Mouse (Mus musculus): ENCODE measurements around the gene Magi1. TPM values are rescaled to one million over a fixed set of nuclear protein-coding genes. Genes with fewer than 3 reads are reported as not detected.
A peak's percentile ranks its signal among the peaks of the same experiment; 100 is the strongest.

Gene Magi1
- polyA plus RNA-seq, 1 experiment from 2014 or later, result 19.4 TPM

DNA sequence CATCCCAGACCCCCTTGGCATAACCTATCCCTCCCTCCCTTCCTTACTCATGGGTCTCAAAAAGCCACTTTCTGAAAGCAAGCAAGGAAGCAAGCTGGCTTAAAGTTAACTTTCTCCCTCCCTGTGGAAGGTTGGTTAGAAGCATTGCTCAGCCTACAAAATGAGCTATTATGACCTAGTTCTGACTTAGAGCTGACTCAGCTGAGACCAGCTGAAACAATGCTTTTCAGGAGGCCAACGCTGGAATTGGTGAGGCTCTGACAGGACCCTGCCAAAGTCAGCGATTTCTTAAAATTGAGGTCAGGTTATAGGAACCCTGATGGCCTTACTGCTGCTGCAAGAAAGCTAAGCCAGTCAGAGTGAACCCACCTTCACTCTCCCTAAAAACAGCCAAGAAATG is 386.2 kb downstream of the Magi1 start:
- peaks cover 19% of the 10 kb centered on the region for H3K4me1 ChIP-seq
- H3K27me3 ChIP-seq (ENCODE audit: low read depth, poor library complexity, severe bottlenecking), result no peaks in the 10 kb centered on the region
- no peak overlapping the region for H3K27ac ChIP-seq (replicated peaks)
- WGBS, result 83% methylated on average over 2 of the region's 2 CpGs
- DNase-seq (ENCODE audit: low spot score), result no peak
- H3K4me3 ChIP-seq, result no peak overlapping the region
- H3K36me3 ChIP-seq, result 0 out of 2 replicates have a peak, but pooled peaks cover 5% of the 10 kb centered on the region
- H3K9me3 ChIP-seq (replicated peaks), result no peaks in the 10 kb centered on the region

GRCm38 (mm10) chr6:93895721-93896120 is 388.0 kb downstream of the Magi1 start:
- WGBS, result 64% methylated on average over 2 of the region's 2 CpGs
- no peak overlapping the region for H3K4me3 ChIP-seq

DNA sequence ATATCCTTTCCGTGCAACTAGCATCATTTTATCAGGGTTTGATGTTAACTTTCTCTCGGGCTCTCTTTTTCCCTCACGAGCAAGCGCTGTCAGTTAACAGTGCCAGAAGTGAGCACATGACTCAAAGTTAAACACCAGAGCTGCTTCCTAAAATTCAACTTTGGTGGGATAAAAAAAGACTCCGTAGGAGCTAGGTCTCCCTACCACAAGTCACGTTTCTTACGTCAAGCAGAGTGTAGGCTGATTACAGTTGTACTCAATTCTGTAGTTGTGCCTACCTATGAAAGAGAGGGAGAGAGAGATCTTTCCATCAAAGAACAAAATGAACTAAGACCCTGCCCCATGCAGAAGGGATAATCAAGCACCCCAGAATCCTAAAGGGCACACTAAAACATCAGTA is 389.8 kb downstream of the Magi1 start:
- no peak for DNase-seq (ENCODE audit: low spot score)
- H3K36me3 ChIP-seq, result peaks cover 13% of the 10 kb centered on the region
- no peaks in the 10 kb centered on the region for H3K9me3 ChIP-seq (replicated peaks)
- H3K27me3 ChIP-seq (ENCODE audit: low read depth, poor library complexity, severe bottlenecking), result no peaks in the 10 kb centered on the region
- no peak overlapping the region for H3K4me3 ChIP-seq
- peaks cover 22% of the 10 kb centered on the region for H3K4me1 ChIP-seq
- 88% methylated on average over 7 of the region's 7 CpGs for WGBS
- no peak overlapping the region for H3K27ac ChIP-seq (replicated peaks)

More at GRCm38 (mm10) chr6:93895721-93896120, 388.0 kb downstream of the Magi1 start:
- DNase-seq (ENCODE audit: low spot score), result no peak
- Histone ChIP-seq H3K27me3 (ENCODE audit: low read depth, poor library complexity, severe bottlenecking) (no peaks in the 10 kb centered on the region), H3K9me3 (replicated peaks) (no peaks in the 10 kb centered on the region), H3K36me3 (peaks cover 5% of the 10 kb centered on the region), H3K4me1 (peaks cover 22% of the 10 kb centered on the region), H3K27ac (replicated peaks) (no peak overlapping the region)

- peak; percentile 30 for DNase-seq (ENCODE audit: low spot score)
- Histone ChIP-seq H3K9me3 (replicated peaks) (no peaks in the 10 kb centered on the region), H3K27ac (replicated peaks) (no peak overlapping the region), H3K4me3 (no peak overlapping the region), H3K4me1 (peaks cover 22% of the 10 kb centered on the region), H3K36me3 (peaks cover 13% of the 10 kb centered on the region), H3K27me3 (ENCODE audit: low read depth, poor library complexity, severe bottlenecking) (no peaks in the 10 kb centered on the region)
- WGBS, result 20% methylated on average over 5 of the region's 5 CpGs
These were observed 390.8 kb downstream of the Magi1 start for GRCm38 (mm10) chr6:93892922-93893321.

DNA sequence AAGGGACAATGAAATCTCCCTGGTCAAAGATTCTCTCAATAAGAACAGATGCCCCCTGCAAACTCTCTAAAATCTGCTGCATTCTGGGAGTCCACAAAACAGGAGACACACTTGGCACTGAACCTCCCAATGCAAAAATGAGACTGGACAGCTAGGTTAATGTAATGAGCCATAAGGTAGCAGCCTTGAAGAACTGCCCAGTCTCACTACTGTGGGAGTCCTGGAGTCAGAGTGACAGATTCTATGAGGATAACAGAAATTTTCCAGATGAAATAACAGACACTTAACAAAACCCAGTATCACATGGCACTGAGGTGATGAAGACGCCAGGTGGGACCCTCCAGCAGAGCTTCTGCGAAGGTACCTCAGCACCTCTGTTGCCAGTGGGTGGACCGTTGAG is 393.7 kb downstream of the Magi1 start:
- 96% methylated on average over 3 of the region's 3 CpGs for WGBS
- DNase-seq (ENCODE audit: low spot score), result no peak
- H3K36me3 ChIP-seq, result peaks cover 13% of the 10 kb centered on the region
- H3K4me3 ChIP-seq, result no peak overlapping the region
- H3K9me3 ChIP-seq (replicated peaks), result no peaks in the 10 kb centered on the region
- H3K27me3 ChIP-seq (ENCODE audit: low read depth, poor library complexity, severe bottlenecking), result no peaks in the 10 kb centered on the region
- no peak overlapping the region for H3K27ac ChIP-seq (replicated peaks)
- H3K4me1 ChIP-seq, result peaks cover 17% of the 10 kb centered on the region

DNA sequence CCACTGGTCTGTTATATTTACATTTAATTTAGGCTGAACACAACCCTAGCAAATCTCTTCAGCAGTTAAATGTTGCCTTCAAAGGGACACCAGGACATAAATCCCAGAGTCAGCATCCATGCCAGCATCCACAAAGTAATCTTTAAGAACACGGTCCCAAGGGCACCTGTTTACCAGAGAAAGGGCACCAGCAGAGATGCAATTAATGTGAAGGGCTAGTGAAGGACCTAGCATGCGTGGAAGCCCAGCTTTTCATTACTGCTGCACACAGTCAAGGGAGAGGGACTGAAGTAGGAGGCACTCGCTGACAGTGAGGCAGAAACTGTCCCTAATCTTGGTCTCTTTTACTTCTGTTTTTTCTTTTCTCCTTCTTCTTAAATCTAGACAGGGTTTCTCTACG is 406.4 kb downstream of the Magi1 start:
- no peaks in the 10 kb centered on the region for H3K9me3 ChIP-seq (replicated peaks)
- no peak for DNase-seq (ENCODE audit: low spot score)
- no peak overlapping the region for H3K4me3 ChIP-seq
- H3K36me3 ChIP-seq, result 0 out of 2 replicates have a peak, but pooled peaks cover 7% of the 10 kb centered on the region
- 73% methylated on average over 4 of the region's 4 CpGs for WGBS
- H3K27me3 ChIP-seq (ENCODE audit: low read depth, poor library complexity, severe bottlenecking), result no peaks in the 10 kb centered on the region
- no peak overlapping the region for H3K27ac ChIP-seq (replicated peaks)
- H3K4me1 ChIP-seq, result peaks cover 14% of the 10 kb centered on the region

DNA sequence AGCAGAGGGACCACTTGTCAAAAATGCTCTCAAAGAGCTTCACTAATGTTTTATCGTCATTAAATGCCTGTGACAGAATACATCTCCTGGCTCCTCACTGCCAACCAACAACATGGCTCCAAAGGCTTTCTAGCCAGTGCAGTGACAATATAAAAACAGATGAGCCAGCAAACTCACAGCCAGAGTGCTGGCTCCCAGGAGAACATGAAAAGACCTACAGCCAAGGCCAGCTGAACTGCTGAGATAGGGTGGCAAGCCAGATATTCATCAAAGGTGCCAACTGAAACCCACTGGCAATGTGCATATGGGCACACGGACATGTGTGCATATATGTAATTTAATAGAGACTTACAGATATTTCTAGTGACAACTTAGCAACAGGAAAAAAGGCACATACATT is 408.8 kb downstream of the Magi1 start:
- Histone ChIP-seq H3K27ac (replicated peaks) (no peak overlapping the region), H3K27me3 (ENCODE audit: low read depth, poor library complexity, severe bottlenecking) (no peaks in the 10 kb centered on the region), H3K4me1 (peaks cover 14% of the 10 kb centered on the region), H3K4me3 (no peak overlapping the region), H3K36me3 (0 out of 2 replicates have a peak, but pooled peaks cover 7% of the 10 kb centered on the region), H3K9me3 (replicated peaks) (no peaks in the 10 kb centered on the region)
- DNase-seq (ENCODE audit: low spot score), result no peak
- WGBS, result 96% methylated on average over 2 of the region's 2 CpGs

DNA sequence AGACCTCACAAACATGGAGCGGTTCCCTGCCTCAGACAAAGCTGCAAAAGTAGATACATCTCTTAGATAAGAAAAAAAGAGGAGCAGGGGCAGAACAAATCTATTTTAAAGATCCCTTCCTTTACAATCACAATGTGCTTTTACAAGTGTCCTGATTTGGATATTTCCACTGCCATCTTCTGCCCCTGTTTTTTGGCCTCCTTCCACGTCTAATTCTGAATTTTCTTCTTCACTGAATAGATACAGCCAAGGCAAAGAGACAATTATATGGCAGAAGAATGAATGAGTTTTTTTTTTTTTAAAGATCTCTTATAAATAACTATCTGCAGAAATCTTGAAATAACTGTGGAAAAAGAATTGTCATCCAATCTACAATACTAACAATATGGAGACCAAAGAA is 409.3 kb downstream of the Magi1 start:
- H3K9me3 ChIP-seq (replicated peaks), result no peaks in the 10 kb centered on the region
- 93% methylated on average over 2 of the region's 2 CpGs for WGBS
- H3K36me3 ChIP-seq, result 0 out of 2 replicates have a peak, but pooled peaks cover 7% of the 10 kb centered on the region
- H3K27ac ChIP-seq (replicated peaks), result no peak overlapping the region
- DNase-seq (ENCODE audit: low spot score), result no peak
- H3K4me3 ChIP-seq, result no peak overlapping the region
- H3K27me3 ChIP-seq (ENCODE audit: low read depth, poor library complexity, severe bottlenecking), result no peaks in the 10 kb centered on the region
- H3K4me1 ChIP-seq, result peaks cover 14% of the 10 kb centered on the region

GRCm38 (mm10) chr6:93873536-93873935 is 410.2 kb downstream of the Magi1 start:
- H3K27me3 ChIP-seq (ENCODE audit: low read depth, poor library complexity, severe bottlenecking), result no peaks in the 10 kb centered on the region
- no peak overlapping the region for H3K27ac ChIP-seq (replicated peaks)
- 0 out of 2 replicates have a peak, but pooled peaks cover 7% of the 10 kb centered on the region for H3K36me3 ChIP-seq

GRCm38 (mm10) chr6:93871516-93871915 is 412.2 kb downstream of the Magi1 start:
- WGBS, result 84% methylated on average over 4 of the region's 4 CpGs
- H3K9me3 ChIP-seq (replicated peaks), result no peaks in the 10 kb centered on the region
- peaks cover 6% of the 10 kb centered on the region; the same call in 1 of the 2 replicates for H3K4me1 ChIP-seq
- no peaks in the 10 kb centered on the region for H3K27me3 ChIP-seq (ENCODE audit: low read depth, poor library complexity, severe bottlenecking)
- no peak overlapping the region for H3K27ac ChIP-seq (replicated peaks)
- no peak for DNase-seq (ENCODE audit: low spot score)
- H3K4me3 ChIP-seq, result no peak overlapping the region
- 0 out of 2 replicates have a peak, but pooled peaks cover 7% of the 10 kb centered on the region for H3K36me3 ChIP-seq

More at GRCm38 (mm10) chr6:93873536-93873935, 410.2 kb downstream of the Magi1 start:
- Histone ChIP-seq H3K4me3 (no peak overlapping the region), H3K4me1 (peaks cover 14% of the 10 kb centered on the region), H3K9me3 (replicated peaks) (no peaks in the 10 kb centered on the region)
- WGBS, result 24% methylated on average over 1 of the region's 1 CpGs
- DNase-seq (ENCODE audit: low spot score), result no peak

DNA sequence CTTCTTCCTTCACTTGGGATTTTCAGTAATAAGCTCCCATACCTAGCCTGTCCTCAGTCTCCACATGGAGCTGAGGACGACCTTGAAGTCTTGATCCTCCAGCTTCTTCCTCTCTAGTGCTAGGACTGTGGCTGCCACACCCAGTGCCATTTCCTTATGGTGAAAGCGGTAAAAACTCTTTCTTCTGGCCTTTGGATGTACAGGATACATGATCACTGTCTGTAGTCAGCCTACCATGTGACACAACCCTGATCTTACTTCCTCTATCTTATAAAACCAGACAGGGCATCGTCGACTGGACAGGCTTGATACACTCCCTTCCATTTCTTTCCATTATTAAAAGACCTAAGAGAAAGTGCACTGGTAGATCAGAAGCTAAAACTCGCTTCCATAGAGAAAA is 413.7 kb downstream of the Magi1 start:
- WGBS, result 82% methylated on average over 5 of the region's 5 CpGs
- no peaks in the 10 kb centered on the region for H3K27me3 ChIP-seq (ENCODE audit: low read depth, poor library complexity, severe bottlenecking)
- H3K4me3 ChIP-seq, result no peak overlapping the region
- H3K36me3 ChIP-seq, result 0 out of 2 replicates have a peak, but pooled peaks cover 7% of the 10 kb centered on the region
- no peaks in the 10 kb centered on the region for H3K9me3 ChIP-seq (replicated peaks)
- no peak overlapping the region for H3K27ac ChIP-seq (replicated peaks)
- H3K4me1 ChIP-seq, result peaks cover 6% of the 10 kb centered on the region; the same call in 1 of the 2 replicates
- DNase-seq (ENCODE audit: low spot score), result no peak

DNA sequence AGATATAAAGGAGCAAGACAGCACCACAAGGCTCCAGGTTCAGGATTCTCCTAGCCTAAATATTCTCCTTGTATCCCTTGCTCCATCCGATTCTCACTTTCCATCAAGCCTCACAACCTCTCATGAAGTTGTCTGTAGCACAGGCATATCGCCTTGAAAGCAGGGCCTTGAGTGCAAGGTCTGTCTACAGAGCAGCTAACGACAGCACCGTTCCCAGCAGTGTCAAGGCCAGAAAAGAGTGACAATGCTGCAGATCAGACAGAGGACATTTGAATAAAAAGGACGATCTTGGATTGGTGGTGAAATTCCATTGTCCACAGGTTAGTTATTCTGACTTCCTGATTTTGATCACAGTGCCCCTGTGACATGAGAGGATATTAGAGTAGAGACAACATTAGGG is 421.5 kb downstream of the Magi1 start:
- no peaks in the 10 kb centered on the region for H3K9me3 ChIP-seq (replicated peaks)
- peaks cover 6% of the 10 kb centered on the region for H3K4me1 ChIP-seq
- H3K4me3 ChIP-seq, result no peak overlapping the region
- H3K36me3 ChIP-seq, result 0 out of 2 replicates have a peak, but pooled peaks cover 4% of the 10 kb centered on the region
- DNase-seq (ENCODE audit: low spot score), result no peak
- H3K27me3 ChIP-seq (ENCODE audit: low read depth, poor library complexity, severe bottlenecking), result no peaks in the 10 kb centered on the region
- 92% methylated on average over 5 of the region's 5 CpGs for WGBS
- no peak overlapping the region for H3K27ac ChIP-seq (replicated peaks)

DNA sequence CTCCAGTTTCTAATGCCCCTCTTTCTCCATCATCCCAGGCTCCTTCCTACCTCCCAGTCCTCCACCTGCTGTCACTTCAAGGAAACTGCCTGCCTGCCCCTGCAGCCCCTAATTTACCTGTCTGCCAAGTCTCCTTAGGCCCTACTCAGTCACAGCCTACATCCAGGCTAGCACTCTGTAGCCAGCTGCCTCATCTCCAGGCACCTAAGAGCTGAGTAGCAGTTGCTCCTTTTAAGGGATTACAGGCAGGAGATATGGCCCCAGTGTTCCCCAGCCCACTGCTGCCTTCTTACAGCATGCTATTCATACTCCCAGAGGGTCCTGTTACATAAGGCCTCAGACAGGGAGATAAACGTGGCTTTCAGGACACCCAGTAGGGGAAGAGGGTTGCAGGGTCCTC is 426.9 kb downstream of the Magi1 start:
- peak overlapping the region; percentile 74 for H3K27ac ChIP-seq (replicated peaks)
- 19% methylated on average over 1 of the region's 1 CpGs for WGBS
- DNase-seq (ENCODE audit: low spot score), result no peak

More for the DNA sequence above, 426.9 kb downstream of the Magi1 start:
- Histone ChIP-seq H3K4me1 (peaks cover 29% of the 10 kb centered on the region), H3K36me3 (0 out of 2 replicates have a peak, but pooled peaks cover 4% of the 10 kb centered on the region), H3K4me3 (no peak overlapping the region), H3K9me3 (replicated peaks) (no peaks in the 10 kb centered on the region), H3K27me3 (ENCODE audit: low read depth, poor library complexity, severe bottlenecking) (no peaks in the 10 kb centered on the region)

All from midbrain, embryonic 10.5 days (tissue).